Mouse (Mus musculus): ENCODE results near the gene Eef1akmt4.

The Eef1akmt4 gene

DNA sequence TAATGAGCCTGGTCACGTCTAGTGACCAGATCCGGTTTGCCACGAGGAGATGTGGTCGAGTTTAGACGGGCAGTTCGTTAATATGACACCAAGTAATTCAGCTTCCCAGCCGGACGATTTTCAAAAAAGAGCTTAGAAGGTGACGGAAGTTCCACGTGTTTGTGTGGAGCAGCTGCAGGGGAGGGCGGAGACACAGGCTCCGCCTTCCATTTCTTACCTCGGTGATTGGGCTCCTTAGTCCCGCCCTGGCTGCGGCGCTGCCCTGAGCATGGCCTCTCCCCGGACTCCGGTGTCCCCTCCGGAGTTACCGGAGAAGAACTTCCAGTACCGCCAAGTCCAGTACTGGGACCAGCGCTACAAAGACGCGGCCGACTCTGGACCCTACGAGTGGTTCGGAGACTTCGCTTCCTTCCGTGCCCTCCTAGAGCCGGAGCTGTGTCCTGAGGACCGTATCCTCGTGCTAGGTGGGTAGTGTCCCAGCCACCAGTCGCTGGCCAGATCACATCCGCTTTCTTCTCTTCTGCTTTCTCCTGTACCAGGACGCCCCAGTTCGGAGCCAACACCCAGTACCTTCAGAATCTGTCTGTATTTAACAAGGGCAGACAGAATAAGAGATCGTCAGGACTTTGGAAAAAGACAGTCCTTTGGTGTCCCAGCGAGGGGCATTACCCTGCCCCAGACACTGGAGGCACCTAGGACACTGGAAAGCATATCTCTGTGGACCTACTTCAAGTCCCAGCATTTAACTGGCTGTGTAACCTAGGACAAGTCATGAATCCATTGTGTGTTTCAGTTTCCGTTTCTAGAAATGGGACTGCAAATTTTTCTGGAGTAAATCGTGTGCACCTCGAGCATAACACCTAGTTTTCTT, at the start of gene Eef1akmt4, which contains the start of the genes Gm49333 and Alg3:
Eef1akmt4 (plus strand) TSS at position 237 of the 871 bp plus-strand sequence.
Gm49333 (plus strand) TSS at position 254 of the 871 bp plus-strand sequence.
Alg3 (minus strand) TSS at position 379 of the 871 bp plus-strand sequence.
- DNase-seq: peak; percentile 77 to 79

GRCm38 (mm10) chr16:20565075-20565474, 46.3 kb upstream of the Eef1akmt4 start:
- DNase-seq: no peak

GRCm38 (mm10) chr16:20589366-20589938, 21.9 kb upstream of the Eef1akmt4 start, which contains the start of gene Vwa5b2:
Vwa5b2 (plus strand) TSS chr16:20589471.
- no peak for DNase-seq

GRCm38 (mm10) chr16:20589939-20590679, 21.3 kb upstream of the Eef1akmt4 start:
- no peak for DNase-seq

DNA sequence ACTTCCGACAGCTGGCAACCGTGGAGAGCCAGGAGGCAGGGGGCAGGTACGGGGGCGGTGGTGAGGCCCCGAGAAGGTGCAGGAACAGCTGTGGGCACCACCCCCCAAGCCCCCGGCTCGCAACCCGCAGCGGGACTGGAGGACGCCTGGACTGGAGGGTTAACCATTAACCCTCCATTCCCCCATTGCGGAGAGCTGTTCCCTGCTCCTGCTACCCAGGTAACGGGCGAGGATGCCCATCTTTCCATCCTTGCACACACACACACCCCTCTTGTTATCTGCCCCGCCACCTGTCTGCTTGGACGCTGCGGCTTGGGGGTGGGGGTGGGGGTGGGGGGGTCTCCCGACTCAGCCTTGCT, 20.7 kb upstream of the Eef1akmt4 start:
- no peak for DNase-seq

DNA sequence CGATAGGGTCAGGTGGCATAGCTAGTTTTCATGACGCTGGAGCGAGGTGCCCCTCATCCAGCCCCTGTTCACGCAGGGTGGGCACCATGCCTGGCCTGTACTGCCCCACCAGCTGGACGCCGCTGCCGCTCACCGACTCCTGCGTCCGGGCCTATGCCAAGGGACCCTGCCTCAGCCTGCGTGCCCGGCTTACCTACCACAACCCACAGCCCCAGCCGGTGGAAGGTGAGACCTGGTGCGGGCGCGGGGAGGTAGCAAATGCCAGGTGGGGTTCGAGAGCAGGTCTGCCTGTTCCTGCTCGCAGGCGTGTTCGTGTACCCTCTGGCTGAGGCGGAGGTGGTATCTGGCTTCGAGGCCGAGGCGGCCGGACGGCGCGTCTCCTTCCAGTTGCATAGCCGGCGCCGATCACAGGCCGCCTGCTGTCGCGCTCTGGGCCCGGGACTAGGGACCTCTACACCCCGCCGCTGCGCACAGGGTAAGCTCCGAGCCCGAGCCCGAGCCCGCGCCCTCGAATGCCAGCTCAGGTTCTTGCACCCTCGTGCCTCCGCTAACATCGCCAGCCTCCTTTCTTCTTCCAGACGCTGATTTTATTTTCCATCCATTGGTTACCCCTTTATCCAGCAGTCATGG, 20.2 kb upstream of the Eef1akmt4 start:
- DNase-seq: no peak

DNA sequence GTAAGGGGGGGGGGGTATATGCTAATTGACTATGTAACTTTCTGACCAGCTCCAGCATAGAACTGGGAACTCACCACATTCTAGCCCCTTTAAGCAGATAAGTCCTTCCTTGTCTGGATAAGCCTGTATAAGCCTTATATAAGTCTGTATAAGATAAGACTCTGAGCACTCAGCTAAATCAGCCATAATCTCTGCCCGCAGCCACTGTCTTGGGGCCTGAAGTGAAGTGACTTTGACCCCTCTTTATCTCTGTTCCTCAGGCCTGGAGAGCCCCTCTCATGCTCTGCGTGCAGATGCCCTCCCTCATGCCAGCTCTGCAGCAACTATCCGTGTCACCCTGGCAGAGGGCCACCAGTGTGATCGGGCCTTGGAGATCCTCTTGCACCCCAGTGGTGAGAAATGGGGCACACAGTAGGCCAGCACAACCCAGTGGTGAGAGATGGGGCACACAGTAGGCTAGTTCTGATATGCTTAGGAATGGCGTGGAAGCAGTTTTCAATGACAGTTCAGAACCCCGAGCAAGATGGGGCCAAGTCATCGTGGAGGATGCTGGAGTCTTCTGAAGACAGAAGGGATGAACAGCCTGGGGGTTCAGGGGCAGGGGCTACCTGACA, 16.2 kb upstream of the Eef1akmt4 start:
- no peak for DNase-seq

GRCm38 (mm10) chr16:20595737-20596136, 15.7 kb upstream of the Eef1akmt4 start:
- no peak for DNase-seq

- DNase-seq: no peak
Observed at GRCm38 (mm10) chr16:20596687-20597441, 14.5 kb upstream of the Eef1akmt4 start.

DNA sequence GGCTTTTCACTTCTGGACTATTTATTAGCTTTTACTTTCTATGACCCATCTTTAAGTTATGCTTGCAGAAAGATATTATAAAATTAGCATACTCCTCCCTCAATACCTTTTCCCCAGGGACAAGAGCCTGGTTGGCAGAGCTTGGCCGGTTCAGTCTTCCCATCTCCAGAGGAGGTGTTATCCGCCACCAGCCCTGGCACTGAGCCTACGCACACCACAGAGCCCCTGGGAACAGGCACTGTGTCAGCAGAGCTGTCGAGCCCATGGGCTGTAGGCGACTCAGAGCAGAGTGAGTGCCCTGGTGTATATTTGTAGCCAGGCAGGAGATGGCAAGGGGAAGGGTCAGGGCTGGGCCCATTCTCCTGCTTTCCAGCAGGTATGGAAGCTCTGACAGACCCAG, 10.9 kb upstream of the Eef1akmt4 start:
- no peak for DNase-seq

GRCm38 (mm10) chr16:20604705-20605104, 6.7 kb upstream of the Eef1akmt4 start:
- no peak for DNase-seq

DNA sequence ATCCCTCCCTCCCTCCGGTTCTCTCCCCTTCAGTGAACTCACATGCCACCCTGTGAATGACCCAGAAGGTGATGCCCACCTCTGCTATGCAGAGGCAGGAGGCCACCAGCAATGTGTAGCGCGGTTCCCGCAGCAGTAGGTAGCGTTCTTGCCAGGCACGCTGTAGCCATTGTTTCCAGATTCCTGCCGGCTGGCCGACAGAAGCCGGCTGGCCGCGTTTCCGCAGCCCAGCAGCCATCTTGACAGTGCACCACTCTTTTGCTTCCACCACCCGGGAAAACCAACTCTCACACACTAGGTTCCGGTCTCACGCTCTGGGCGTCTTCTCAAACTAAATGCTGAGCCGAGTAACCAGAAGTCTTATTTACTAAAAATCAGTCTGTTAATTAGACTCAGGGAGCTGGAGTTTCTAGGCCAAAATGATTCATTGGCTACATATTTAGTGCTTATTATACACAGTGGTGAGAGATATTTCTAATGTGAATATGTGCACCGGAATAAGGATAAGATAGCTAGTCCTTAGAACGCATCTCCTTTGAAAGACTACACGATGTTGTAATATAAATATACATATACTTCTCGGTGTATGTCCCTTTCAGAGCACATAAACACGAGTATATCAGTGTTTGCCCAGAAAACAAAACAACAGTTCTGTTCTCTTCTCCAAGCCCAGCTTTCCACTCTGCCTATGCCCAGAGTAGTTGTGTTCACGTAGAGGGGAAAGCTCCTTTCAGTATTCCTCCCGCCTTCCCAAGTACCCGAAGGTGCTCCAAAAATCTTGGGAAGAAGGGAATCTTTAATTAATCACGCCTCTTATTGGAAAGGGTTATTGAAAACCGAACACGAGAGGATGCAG, 664 bp upstream of the Eef1akmt4 start:
- DNase-seq: peak; percentile 40 to 57

DNA sequence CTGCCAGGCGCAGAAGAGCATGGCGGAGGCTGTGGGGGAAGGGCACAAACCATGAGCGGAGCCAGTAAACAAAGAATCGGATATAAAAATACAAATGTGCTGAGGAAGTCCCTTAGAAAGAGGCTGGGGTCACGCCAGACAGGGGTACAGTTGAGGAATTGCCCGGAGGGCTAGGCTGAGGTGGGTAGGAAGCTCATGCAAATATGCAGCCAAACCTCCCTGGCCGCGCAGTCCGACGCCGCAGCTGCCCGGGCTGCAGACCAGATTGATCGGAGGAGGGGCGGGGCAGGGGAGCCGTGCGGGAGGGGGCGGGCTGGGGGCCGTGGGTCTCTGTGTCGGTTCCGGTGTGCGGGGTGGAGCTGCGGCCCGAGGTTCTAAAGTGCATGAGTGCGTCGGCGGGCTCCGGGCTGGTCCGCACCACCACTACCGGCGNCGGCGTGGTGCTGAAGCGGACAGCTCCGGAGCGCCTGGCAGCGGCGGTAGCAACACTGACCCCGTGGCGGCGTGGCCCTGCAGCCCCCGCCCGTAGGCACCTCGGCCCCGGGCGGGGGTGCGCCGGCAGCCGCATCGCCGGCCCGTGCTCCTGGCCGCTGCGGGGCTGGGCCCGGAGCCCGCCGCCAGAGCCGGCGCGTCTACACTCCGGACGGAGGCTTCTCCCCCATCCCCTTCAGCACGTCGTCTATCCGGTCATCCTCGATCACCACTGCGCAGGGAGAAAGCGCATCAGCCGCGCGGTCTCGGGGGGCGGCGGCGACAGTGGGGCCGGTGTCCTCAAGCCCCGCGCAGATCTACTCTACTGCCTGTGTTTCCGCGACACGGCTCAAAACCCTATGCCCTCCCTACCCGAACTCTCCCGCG, 8.4 kb downstream of the Eef1akmt4 start:
- DNase-seq: no peak

DNA sequence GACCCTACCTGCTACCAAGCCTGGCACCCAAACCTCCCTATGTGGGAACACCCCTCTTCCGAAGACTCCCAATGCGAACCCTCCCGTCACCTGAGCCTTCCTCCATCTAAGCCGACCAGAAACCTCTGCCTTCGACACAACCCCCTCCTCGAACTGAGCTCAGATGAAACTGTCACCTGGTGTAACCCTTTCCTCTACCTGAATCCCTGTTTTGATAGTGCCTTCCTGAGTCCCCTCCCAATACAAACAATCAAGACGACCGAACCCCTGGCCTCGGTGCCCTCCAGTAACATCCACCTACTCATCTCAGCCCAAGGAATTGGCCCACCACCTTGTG, 9.0 kb downstream of the Eef1akmt4 start:
- no peak for DNase-seq

DNA sequence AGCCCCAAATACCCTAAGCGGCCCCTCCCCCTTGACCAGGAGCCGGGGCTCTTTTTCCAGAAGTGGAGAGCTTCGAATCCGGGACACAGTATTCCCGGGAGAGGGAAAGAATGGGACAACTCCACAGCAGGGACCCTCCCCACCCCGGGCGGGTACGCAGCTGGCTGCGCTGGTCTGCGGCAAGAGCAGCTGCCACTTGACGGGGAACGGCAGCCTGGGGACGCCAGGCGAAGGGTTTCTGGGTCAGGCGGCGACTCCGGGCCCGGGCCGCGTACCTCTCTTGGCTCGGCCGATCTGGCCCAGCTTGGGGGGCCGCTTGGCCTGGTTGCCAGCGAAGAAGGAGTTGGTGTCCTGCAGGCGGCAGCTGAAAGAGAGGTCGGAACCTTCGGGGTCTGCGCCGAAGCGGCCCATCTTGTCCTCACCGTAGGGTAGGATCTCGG, 9.4 kb downstream of the Eef1akmt4 start:
- DNase-seq: peak in 1 of 2 experiments; percentile 25

DNA sequence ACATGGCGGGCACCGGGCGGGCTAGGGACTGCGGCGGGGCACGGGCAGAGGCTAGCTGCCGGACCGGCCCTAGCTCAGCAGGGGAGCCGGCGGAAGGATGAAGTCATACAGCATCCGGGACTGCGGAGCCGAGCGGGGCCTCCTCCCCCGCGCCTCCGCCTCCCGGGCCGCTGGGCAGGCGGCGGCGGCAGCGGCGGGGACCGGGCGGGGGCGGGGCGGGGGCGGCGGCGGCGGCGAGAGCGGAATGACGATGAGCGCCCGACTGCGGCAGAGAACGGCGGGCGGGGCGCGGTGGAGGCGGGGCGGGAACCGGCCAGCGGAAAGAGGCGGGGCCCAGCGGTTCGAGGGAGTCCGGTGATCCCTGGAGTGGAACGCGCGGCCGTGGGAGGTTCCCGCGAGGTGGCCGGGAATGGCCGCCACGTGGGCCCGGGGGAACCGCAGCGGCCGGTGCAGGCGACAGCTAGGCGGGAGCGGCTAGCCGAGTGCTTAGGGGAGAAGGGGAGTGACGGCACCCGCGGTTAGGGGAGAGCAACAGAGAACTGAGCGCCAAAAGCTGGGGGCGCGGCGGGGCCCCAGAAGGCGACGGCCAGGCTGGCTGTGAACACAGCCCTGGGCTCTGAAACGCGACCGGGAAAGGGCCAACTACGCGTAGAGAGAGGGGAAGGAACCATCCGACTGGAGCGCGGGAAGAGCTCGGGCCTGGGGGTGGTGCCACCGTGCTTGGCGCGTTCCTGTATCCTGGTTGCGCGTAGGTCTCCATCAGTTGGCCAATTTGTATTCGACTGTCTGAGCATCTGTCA, 10.0 kb downstream of the Eef1akmt4 start, which contains the start of gene Camk2n2:
Camk2n2 (minus strand) TSS at position 97 of the 800 bp plus-strand sequence.
- peak in 1 of 2 experiments; percentile 31 for DNase-seq

GRCm38 (mm10) chr16:20621991-20622685, 10.7 kb downstream of the Eef1akmt4 start:
- peak in 1 of 2 experiments; percentile 18 for DNase-seq

DNA sequence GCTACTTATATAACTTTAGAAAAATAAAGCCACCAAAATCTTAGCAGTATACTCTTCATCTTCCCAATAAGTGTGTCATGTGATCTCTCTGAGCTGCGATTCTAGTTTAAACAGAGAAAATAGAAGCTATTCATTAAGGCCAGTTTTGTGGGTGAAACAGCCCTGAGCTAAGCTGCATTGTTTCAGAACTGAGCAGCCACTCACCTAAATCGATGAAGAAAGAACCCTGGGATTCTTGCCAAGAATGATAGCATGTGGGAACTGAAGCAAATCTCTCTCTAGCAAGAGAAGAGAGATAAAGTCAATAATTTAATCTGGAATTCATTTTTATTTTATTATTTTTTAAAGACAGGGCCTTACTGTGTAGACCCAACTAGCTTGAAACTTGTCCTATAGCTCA, 11.8 kb downstream of the Eef1akmt4 start:
- no peak for DNase-seq

Measured in thymus, adult 18-20 months (tissue).